Mouse (Mus musculus) embryonic fibroblast, embryonic 13.5 days (primary cell): Measurements from ENCODE around the gene Tenm2. TPM values are rescaled to one million over a fixed set of nuclear protein-coding genes. Genes with fewer than 3 reads are reported as not detected.

Source experiments
- H3K27ac ChIP-seq: 2 replicates; pipeline ENCODE4 v1.5.1; 2012; ENCODE audit warnings: low read length, control low read depth, inconsistent platforms; ENCODE audit not compliant: insufficient read depth
- H3K4me1 ChIP-seq: 2 replicates; pipeline ENCODE4 v1.6.1; 2011; ENCODE audit warnings: low read length; ENCODE audit not compliant: control insufficient read depth, insufficient read depth
- H3K4me3 ChIP-seq: 2 replicates; pipeline ENCODE4 v1.5.1; 2011; ENCODE audit warnings: mild to moderate bottlenecking, control low read depth, low read length; ENCODE audit not compliant: insufficient read depth
- CTCF ChIP-seq: IDR thresholded peaks from 2 replicates; pipeline ENCODE4 v1.5.1; 2011; ENCODE audit warnings: mild to moderate bottlenecking, control low read depth, low read length, moderate library complexity, borderline replicate concordance; ENCODE audit not compliant: insufficient read depth
- POLR2A ChIP-seq: IDR thresholded peaks from 2 replicates; pipeline ENCODE4 v1.6.1; 2011; ENCODE audit warnings: low read depth, mild to moderate bottlenecking, control low read depth, low read length, moderate library complexity
- polyA plus RNA-seq: library from polyadenylated mRNA; stranded (reverse); fragments of >200 nt; gene quantifications from 2 replicates; pipeline ENCODE4 v1.2.4, GENCODE M21; 2011; ENCODE audit warnings: low read depth; ENCODE audit not compliant: missing spikeins, insufficient read length

Gene Tenm2
- polyA plus RNA-seq, 1 experiment: 0.05 TPM

DNA sequence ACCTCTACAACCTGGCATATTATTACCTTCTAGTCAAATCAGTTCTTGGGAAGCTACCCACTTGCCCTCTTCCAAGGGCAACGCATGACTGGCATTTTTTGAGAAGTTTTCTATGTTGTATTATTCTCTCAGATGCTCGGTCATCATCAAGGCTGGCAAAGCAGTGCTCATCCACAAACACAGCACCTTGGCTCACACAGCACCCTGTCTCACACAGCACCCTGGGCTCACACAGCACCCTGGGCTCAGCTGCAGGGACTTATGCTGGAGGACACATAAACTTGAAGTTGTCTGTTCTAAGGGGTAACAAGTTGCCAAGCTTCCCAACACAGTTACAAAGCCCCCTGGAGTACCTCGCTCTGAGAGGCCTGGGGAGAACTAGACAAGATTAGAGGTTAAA, 1258.0 kb downstream of the Tenm2 start:
- peaks cover 13% of the 10 kb centered on the region for H3K4me1 ChIP-seq
- H3K4me3 ChIP-seq: no peak overlapping the region
- no peak overlapping the region for H3K27ac ChIP-seq
- TF ChIP-seq POLR2A: no peak
- no peak for TF ChIP-seq CTCF

DNA sequence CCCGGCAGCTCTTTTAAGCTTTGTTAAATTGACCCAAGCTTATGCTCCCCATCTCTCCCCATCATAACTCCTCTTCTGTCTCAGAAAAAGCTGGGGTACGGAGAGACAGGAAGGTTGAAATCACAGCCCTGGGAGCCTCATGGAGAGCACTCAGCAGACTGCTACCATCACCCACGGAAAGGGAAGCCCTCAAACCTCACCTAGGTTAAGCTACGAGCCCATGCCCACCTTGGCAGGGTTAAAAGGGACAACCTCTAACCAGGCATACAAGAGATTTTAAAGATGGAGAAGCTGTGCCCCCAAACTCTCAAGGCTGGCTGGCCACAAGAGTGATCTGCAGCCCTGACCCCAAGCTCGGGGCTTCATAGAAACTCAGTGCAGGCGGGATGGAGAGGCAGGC, 1258.7 kb downstream of the Tenm2 start:
- no peak overlapping the region for H3K27ac ChIP-seq
- peaks cover 10% of the 10 kb centered on the region; the same call in 1 of the 2 replicates for H3K4me1 ChIP-seq
- no peak overlapping the region for H3K4me3 ChIP-seq
- TF ChIP-seq POLR2A: no peak
- no peak for TF ChIP-seq CTCF

GRCm38 (mm10) chr11:35976482-35976881, 1259.3 kb downstream of the Tenm2 start:
- TF ChIP-seq CTCF (no peak), POLR2A (no peak)
- H3K4me1 ChIP-seq: peaks cover 10% of the 10 kb centered on the region; the same call in 1 of the 2 replicates
- no peak overlapping the region for H3K4me3 ChIP-seq

DNA sequence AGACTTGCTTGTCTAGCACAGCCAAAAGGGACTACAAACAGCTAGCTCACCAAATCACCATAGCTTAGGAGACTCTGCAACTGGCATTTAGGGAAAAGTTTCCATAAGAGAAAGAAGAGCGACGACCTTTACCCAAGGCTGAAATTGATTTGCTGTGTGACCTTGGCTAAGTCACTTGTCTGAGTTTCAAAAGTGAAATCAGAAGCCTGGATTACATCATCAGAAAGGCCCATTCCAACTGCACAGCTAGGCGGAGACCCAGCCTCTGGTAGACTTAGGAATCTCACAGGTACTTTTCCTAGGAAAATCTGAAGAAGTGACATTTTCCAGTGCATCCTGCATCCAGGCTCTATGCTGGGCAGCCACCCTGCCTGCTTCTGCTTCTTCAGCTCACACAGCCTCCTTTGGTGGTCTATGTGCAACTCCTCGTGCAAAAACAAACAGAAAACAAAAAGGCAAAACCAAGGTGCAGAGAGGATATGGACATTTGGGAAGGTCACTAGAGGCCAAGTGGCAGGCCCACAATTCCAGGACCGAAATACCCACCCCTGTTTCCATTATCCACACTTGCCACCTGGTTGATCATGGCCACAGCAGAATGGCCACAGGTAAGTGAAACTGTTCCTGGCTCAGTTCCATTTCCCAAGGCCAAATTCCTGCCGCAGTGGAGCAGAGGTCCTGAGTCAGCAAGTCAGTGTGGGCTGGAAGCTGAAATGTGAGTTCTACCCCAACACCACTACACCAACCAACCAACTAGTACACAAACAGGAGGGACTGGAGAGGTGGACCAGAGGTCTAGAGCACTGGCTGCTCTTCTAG, 1260.9 kb downstream of the Tenm2 start:
- no peak for TF ChIP-seq CTCF
- no peak for TF ChIP-seq POLR2A
- H3K4me3 ChIP-seq: no peak overlapping the region

More at GRCm38 (mm10) chr11:35976482-35976881, 1259.3 kb downstream of the Tenm2 start:
- no peak overlapping the region for H3K27ac ChIP-seq

DNA sequence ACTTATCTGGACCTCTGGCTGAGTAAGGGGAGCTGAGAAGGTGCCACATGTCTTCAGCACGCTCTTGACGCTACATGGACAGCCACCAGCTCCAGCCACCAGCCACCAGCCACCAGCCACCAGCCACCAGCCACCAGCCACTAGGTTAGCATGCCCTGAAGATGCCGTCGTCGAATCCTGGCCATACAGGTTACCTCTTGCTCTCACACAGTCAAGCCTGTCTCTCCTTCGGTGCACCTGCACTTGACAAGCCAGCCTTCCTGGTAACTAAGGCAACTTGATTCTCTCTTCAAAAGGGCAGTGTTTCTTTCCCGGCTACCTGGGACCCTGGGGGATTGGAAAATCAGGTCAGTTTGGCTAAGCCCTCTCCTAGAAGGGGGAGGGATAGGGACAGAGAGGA, 1262.6 kb downstream of the Tenm2 start:
- Histone ChIP-seq H3K27ac (no peak overlapping the region), H3K4me1 (peaks cover 3% of the 10 kb centered on the region; the same call in 1 of the 2 replicates), H3K4me3 (no peak overlapping the region)
- TF ChIP-seq POLR2A (no peak), CTCF (no peak)

More for the DNA sequence above, 1260.9 kb downstream of the Tenm2 start:
- Histone ChIP-seq H3K27ac (no peak overlapping the region), H3K4me1 (peaks cover 10% of the 10 kb centered on the region; the same call in 1 of the 2 replicates)

GRCm38 (mm10) chr11:35972270-35972931, 1263.4 kb downstream of the Tenm2 start:
- no peak for TF ChIP-seq POLR2A
- no peak for TF ChIP-seq CTCF
- no peak overlapping the region for H3K27ac ChIP-seq
- peaks cover 3% of the 10 kb centered on the region; the same call in 1 of the 2 replicates for H3K4me1 ChIP-seq
- no peak overlapping the region for H3K4me3 ChIP-seq

DNA sequence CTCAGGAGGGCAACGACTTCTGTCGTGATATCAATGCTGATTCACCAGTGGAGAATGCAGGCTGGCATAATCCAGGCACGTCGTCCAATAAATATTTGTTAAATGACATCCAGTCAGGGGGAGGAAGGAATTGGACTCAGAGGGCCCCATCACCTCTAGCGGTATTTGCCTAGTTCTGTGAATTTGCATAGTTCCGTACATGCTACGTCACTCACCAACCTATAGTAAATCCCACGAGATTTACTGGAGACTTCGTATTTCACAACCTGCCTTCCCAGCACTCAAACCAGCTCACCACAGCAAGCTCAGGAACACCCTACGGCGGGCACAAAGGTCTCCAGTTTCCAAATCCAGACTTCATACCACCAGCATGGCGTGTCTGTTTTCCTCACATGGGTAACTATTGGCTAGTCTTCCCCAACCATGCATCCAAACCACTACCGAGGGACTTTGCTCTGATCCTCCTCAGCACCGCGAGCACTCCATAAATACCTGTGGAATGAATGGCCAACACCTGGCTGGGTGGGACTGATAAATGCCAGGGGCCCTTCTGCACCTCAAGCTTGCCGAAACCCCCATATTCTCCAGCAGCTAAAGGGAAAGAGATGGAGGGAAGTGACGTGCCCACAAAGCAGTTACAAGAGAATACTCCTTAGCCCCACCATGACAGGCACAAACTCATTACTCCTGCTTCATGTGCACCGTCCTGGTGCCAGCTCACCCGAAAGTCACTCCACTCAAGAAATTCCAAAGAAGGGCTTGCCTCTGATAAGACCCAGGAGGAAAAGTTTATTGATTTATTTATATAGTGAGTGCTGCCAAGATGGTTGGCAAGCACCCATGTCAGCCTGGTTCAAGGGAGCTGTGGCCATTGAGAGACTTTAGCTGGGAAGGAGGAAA, 1264.7 kb downstream of the Tenm2 start:
- no peak overlapping the region for H3K4me3 ChIP-seq
- H3K27ac ChIP-seq: no peak overlapping the region
- TF ChIP-seq POLR2A: no peak
- TF ChIP-seq CTCF: no peak

DNA sequence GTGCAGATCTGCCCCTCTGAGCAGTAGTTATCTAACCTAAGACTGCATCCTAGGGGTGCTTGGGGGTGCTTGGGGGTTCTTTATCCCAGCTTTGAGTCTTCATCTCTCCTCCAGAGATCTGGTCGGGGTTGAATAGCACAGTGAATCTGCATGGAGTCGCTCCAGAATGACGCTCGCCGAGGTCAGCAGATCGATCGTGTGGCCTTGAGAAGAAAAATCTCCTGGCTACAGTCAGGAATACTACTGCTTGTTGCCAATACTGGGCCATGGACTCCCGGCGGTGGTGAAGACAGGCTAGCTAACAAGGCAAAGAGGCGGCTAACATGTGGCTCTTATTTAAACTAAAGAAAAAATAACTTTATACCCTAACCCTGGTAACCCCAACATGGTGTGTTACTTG, 1267.5 kb downstream of the Tenm2 start:
- TF ChIP-seq POLR2A (no peak), CTCF (no peak)
- no peak overlapping the region for H3K27ac ChIP-seq
- H3K4me1 ChIP-seq: no peaks in the 10 kb centered on the region; the same call in 1 of the 2 replicates
- no peak overlapping the region for H3K4me3 ChIP-seq

More for the DNA sequence above, 1264.7 kb downstream of the Tenm2 start:
- no peaks in the 10 kb centered on the region; the same call in 1 of the 2 replicates for H3K4me1 ChIP-seq

DNA sequence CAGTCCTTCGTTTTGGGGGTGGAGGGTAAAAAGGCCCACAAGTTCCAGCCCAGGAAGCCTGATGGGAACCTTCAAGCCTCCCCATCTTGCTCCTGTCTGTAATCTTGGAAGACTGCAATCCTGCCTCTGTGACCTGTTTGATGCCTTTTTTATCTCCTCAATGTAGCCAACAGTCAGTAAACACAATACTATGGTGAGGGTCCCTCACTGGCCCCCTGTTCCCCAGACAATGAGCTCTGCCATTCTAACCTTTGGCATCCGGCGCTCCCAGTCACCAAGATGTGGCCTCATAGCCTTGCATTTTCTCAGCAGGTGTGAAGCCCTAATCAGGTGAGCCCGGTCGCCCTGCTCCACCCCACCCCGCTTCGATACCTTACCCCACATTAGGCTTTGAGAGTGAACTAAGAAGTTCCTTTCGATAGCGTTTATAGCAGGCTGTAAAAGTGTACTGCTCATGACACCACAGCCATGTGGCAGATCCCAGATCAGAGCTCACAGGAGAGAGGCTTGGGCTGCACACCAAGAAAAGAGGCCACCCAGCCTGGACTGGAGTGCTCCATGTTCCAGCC, 1271.7 kb downstream of the Tenm2 start:
- Histone ChIP-seq H3K4me3 (no peak overlapping the region), H3K27ac (no peak overlapping the region), H3K4me1 (no peaks in the 10 kb centered on the region)
- TF ChIP-seq POLR2A (no peak), CTCF (no peak)
